Mouse (Mus musculus) heart, embryonic 15.5 days (tissue): ENCODE results near the gene Fblim1. TPM values are rescaled to one million over a fixed set of nuclear protein-coding genes. Genes with fewer than 3 reads are reported as not detected.
"Not testable (repeated sequence)": the region's sequence is repeated elsewhere in the genome, so short reads cannot be mapped to it uniquely, and the experiment has no call there.

ENCODE experiments used
- ATAC-seq: fragments of 200-750 bp; cut with Nextera tagmentation; replicated peaks from 2 replicates; pipeline ENCODE4 v1.8.0; 2017; ENCODE audit warnings: low read depth, moderate TSS enrichment; ENCODE audit not compliant: insufficient number of reproducible peaks, insufficient read depth, low FRiP score
- H3K27ac ChIP-seq: fragments of 300-500 bp; sonication (generic); 2 replicates; pipeline ENCODE4 v1.5.1; 2015; ENCODE audit warnings: mild to moderate bottlenecking, inconsistent platforms
- H3K27me3 ChIP-seq: fragments of 300-500 bp; sonication (generic); 2 replicates; pipeline ENCODE4 v1.6.1; 2015; ENCODE audit warnings: inconsistent platforms
- H3K36me3 ChIP-seq: fragments of 300-500 bp; sonication (generic); 2 replicates; pipeline ENCODE4 v1.6.1; 2015; ENCODE audit warnings: mild to moderate bottlenecking, inconsistent platforms
- H3K4me1 ChIP-seq: fragments of 300-500 bp; sonication (generic); replicated peaks from 2 replicates; pipeline ENCODE4 v1.6.1; 2015; ENCODE audit warnings: inconsistent platforms
- H3K4me2 ChIP-seq: fragments of 300-500 bp; sonication (generic); 2 replicates; pipeline ENCODE4 v1.6.1; 2015; ENCODE audit warnings: inconsistent platforms, mild to moderate bottlenecking, moderate library complexity
- H3K4me3 ChIP-seq: fragments of 300-500 bp; sonication (generic); 2 replicates; pipeline ENCODE4 v1.5.1; 2015; ENCODE audit warnings: mild to moderate bottlenecking, inconsistent platforms
- H3K9ac ChIP-seq: fragments of 300-500 bp; sonication (generic); 2 replicates; pipeline ENCODE4 v1.6.1; 2015; ENCODE audit warnings: mild to moderate bottlenecking, inconsistent platforms
- H3K9me3 ChIP-seq: fragments of 300-500 bp; sonication (generic); replicated peaks from 2 replicates; pipeline ENCODE4 v1.6.1; 2016; ENCODE audit warnings: inconsistent platforms
- WGBS: fragments of 180-500 bp; shearing (Covaris S2); methylation state at CpG from one replicate; pipeline ENCODE4 v1.1.7; 2015; ENCODE audit warnings: mixed read lengths; 5-methylcytosine and 5-hydroxymethylcytosine counted together
- polyA plus RNA-seq: library from polyadenylated mRNA; unstranded; fragments of >200 nt; fragmentation: Nextera tagmentation; extraction: Ambion mirVana; gene quantifications from 2 replicates; pipeline ENCODE4 v1.2.1, GENCODE M21; 2015

Fblim1 gene
- polyA plus RNA-seq, 1 experiment from 2014 or later = 48.4 TPM

GRCm38 (mm10) chr4:141564209-141564608 lies 41.7 kb downstream of the Fblim1 start:
- WGBS = 93% methylated on average over 4 of the region's 4 CpGs
- no peak overlapping the region for H3K4me3 ChIP-seq
- no peak overlapping the region for H3K9ac ChIP-seq
- no peaks in the 10 kb centered on the region for H3K27me3 ChIP-seq
- H3K36me3 ChIP-seq = no peaks in the 10 kb centered on the region
- peaks cover 11% of the 10 kb centered on the region for H3K4me1 ChIP-seq
- H3K9me3 ChIP-seq = no peaks in the 10 kb centered on the region
- no peak overlapping the region for H3K4me2 ChIP-seq
- H3K27ac ChIP-seq = no peak overlapping the region
- ATAC-seq = no peak

DNA sequence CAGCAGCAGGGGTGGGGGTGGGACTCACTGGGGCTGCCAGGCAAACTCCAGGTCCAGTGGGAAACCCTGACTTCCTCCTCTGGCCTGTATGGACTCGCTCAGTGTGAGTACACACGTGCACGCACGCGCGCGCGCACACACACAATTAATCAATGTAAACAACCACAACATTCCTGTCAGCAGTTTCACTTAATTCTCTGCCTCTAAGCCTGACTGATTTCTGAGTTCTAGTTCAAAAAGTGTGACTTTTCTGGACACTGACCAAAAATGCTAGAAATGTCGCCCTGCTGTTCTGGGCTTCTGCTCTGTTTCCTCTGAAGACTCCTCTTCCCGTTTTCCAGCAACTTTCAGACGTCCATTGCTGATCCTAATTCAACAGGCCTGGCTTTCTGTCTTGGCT lies 43.6 kb downstream of the Fblim1 start:
- Histone ChIP-seq H3K36me3 (no peaks in the 10 kb centered on the region), H3K4me1 (peaks cover 24% of the 10 kb centered on the region), H3K4me2 (no peak overlapping the region), H3K9ac (no peak overlapping the region), H3K9me3 (no peaks in the 10 kb centered on the region), H3K27ac (peak overlapping the region; percentile 50; the same call in 1 of the 2 replicates), H3K27me3 (no peaks in the 10 kb centered on the region), H3K4me3 (no peak overlapping the region)
- WGBS = 74% methylated on average over 11 of the region's 11 CpGs
- no peak for ATAC-seq

GRCm38 (mm10) chr4:141561331-141561919 lies 44.5 kb downstream of the Fblim1 start:
- not testable (repeated sequence) for H3K4me2 ChIP-seq, H3K4me3 ChIP-seq, H3K9me3 ChIP-seq, ATAC-seq, H3K27ac ChIP-seq, H3K36me3 ChIP-seq, H3K9ac ChIP-seq, H3K27me3 ChIP-seq
- peaks cover 24% of the 10 kb centered on the region for H3K4me1 ChIP-seq
- WGBS = 80% methylated on average over 5 of the region's 5 CpGs

- peak overlapping the region; percentile 53 for H3K4me3 ChIP-seq
- H3K4me2 ChIP-seq = peak overlapping the region; percentile 92
- no peaks in the 10 kb centered on the region for H3K36me3 ChIP-seq
- H3K27me3 ChIP-seq = no peaks in the 10 kb centered on the region
- WGBS = 1% methylated on average over 9 of the region's 9 CpGs
- H3K9ac ChIP-seq = peak overlapping the region; percentile 59
- H3K27ac ChIP-seq = peak overlapping the region; percentile 98
- no peaks in the 10 kb centered on the region for H3K9me3 ChIP-seq
- ATAC-seq = peak; percentile 77
- peaks cover 19% of the 10 kb centered on the region for H3K4me1 ChIP-seq
Measured at GRCm38 (mm10) chr4:141559898-141560263, 46.0 kb downstream of the Fblim1 start.

- H3K4me3 ChIP-seq = peak overlapping the region; percentile 53
- no peaks in the 10 kb centered on the region for H3K27me3 ChIP-seq
- no peaks in the 10 kb centered on the region for H3K9me3 ChIP-seq
- peak overlapping the region; percentile 59 for H3K9ac ChIP-seq
- peak overlapping the region; percentile 92 for H3K4me2 ChIP-seq
- H3K36me3 ChIP-seq = no peaks in the 10 kb centered on the region
- WGBS = under 1% methylated on average over 30 of the region's 30 CpGs
- peak; percentile 79 for ATAC-seq
- peak overlapping the region; percentile 98 for H3K27ac ChIP-seq
- peaks cover 19% of the 10 kb centered on the region for H3K4me1 ChIP-seq
Measured at GRCm38 (mm10) chr4:141559131-141559897, 46.6 kb downstream of the Fblim1 start.

- no peaks in the 10 kb centered on the region for H3K9me3 ChIP-seq
- no peaks in the 10 kb centered on the region for H3K36me3 ChIP-seq
- H3K27me3 ChIP-seq = no peaks in the 10 kb centered on the region
- peaks cover 19% of the 10 kb centered on the region for H3K4me1 ChIP-seq
- peak overlapping the region; percentile 59 for H3K9ac ChIP-seq
- ATAC-seq = no peak
- WGBS = 12% methylated on average over 16 of the region's 16 CpGs
- H3K4me3 ChIP-seq = peak overlapping the region; percentile 53
- H3K4me2 ChIP-seq = peak overlapping the region; percentile 92
- H3K27ac ChIP-seq = peak overlapping the region; percentile 98
Measured at GRCm38 (mm10) chr4:141558658-141559057, 47.2 kb downstream of the Fblim1 start.

GRCm38 (mm10) chr4:141556163-141556562 lies 49.7 kb downstream of the Fblim1 start:
- ATAC-seq = not testable (repeated sequence)

GRCm38 (mm10) chr4:141554255-141554865 lies 51.5 kb downstream of the Fblim1 start:
- H3K4me2 ChIP-seq, H3K9ac ChIP-seq, H3K27ac ChIP-seq, H3K9me3 ChIP-seq, H3K36me3 ChIP-seq, H3K27me3 ChIP-seq, ATAC-seq, H3K4me3 ChIP-seq: not testable (repeated sequence)
- peaks cover 17% of the 10 kb centered on the region for H3K4me1 ChIP-seq
- 92% methylated on average over 7 of the region's 9 CpGs for WGBS

More at GRCm38 (mm10) chr4:141556163-141556562, 49.7 kb downstream of the Fblim1 start:
- H3K36me3 ChIP-seq, H3K4me2 ChIP-seq, H3K9me3 ChIP-seq, H3K4me3 ChIP-seq, H3K9ac ChIP-seq, H3K27ac ChIP-seq, H3K27me3 ChIP-seq: not testable (repeated sequence)
- H3K4me1 ChIP-seq = peaks cover 23% of the 10 kb centered on the region
- 88% methylated on average over 6 of the region's 6 CpGs for WGBS

GRCm38 (mm10) chr4:141552484-141552883 lies 53.4 kb downstream of the Fblim1 start:
- H3K36me3 ChIP-seq = no peaks in the 10 kb centered on the region
- peak; percentile 39; the same call in 1 of the 2 replicates for ATAC-seq
- H3K4me1 ChIP-seq = peaks cover 10% of the 10 kb centered on the region
- no peaks in the 10 kb centered on the region for H3K27me3 ChIP-seq
- WGBS = 26% methylated on average over 2 of the region's 2 CpGs
- no peak overlapping the region for H3K27ac ChIP-seq
- 0 out of 2 replicates have a peak overlapping the region, but pooled peaks have one; percentile 4 for H3K9ac ChIP-seq
- H3K9me3 ChIP-seq = no peaks in the 10 kb centered on the region
- H3K4me3 ChIP-seq = no peak overlapping the region
- no peak overlapping the region for H3K4me2 ChIP-seq

DNA sequence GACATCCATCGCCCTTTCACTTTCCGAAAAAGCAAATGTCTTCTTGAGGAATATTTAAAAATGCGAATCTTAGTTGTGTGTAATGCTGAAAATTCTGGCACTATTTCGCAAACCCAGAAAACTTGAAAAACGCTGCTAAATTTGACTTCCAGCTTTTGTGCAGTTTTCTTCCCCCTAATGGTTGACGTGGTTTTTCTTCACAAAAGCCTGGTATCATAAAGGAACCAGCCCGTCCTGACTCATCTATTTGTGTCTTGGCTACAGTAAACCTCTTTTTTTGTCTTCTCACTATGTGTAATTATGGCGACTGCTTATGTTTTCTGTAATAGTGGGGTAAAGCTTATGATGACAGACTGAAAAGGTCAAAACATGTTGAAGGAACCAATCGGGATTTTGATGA lies 58.6 kb downstream of the Fblim1 start:
- peak overlapping the region; percentile 77 for H3K4me3 ChIP-seq
- H3K36me3 ChIP-seq = no peaks in the 10 kb centered on the region
- 18% methylated on average over 9 of the region's 9 CpGs for WGBS

DNA sequence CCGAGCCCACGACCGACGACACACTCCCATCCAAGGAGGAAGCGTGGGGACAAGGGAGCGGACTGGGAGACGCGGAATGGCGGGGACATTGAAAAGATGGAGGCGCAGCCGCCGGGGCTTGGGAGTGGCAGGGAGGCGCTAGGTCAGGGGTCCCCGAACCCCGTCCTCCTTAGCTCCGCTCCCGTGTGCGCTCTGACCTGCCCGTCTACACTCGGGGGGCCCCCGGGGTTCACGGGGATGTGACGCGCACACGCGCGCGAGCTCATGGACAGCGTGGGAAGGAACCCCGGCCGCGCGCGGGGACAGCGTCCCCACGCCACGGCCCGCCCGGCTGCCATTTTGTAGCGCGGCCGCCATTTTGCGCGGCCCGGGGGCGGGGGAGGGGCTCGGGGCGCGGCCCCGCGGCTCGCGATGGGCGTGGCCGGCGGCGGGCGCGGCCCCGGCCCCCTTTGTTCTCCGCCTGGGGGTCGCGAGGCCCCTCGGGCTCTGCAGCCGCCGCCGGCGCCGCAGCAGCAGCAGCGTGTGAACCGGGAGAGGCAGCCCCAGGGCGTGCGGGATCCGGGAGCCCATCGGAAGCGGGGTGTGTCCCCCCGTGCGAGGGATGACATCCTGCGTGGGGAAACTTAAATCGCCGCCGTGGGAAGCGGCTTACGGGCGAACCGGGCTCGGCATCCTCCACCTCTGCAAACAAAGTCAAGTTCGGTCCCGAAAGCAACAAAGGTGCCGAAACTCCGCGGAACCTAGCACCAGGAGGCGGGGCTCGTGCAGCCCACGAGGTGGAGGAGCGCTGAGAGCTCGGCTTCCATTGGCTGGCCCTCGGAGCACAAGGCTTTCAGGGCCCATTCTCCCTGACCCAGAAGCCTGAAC lies 59.3 kb downstream of the Fblim1 start:
- peak; percentile 77 for ATAC-seq
- H3K9ac ChIP-seq = peak overlapping the region; percentile 97
- WGBS = under 1% methylated on average over 98 of the region's 98 CpGs
- peak overlapping the region; percentile 100 for H3K27ac ChIP-seq
- H3K4me1 ChIP-seq = peaks cover 11% of the 10 kb centered on the region
- H3K36me3 ChIP-seq = no peaks in the 10 kb centered on the region
- peak overlapping the region; percentile 72 for H3K4me2 ChIP-seq
- no peaks in the 10 kb centered on the region for H3K9me3 ChIP-seq
- H3K4me3 ChIP-seq = peak overlapping the region; percentile 77
- H3K27me3 ChIP-seq = no peaks in the 10 kb centered on the region

More for the DNA sequence above, 58.6 kb downstream of the Fblim1 start:
- H3K9me3 ChIP-seq = no peaks in the 10 kb centered on the region
- no peaks in the 10 kb centered on the region for H3K27me3 ChIP-seq
- no peak for ATAC-seq
- peaks cover 11% of the 10 kb centered on the region for H3K4me1 ChIP-seq
- H3K4me2 ChIP-seq = peak overlapping the region; percentile 72
- peak overlapping the region; percentile 97 for H3K9ac ChIP-seq
- H3K27ac ChIP-seq = peak overlapping the region; percentile 100
